Mouse (Mus musculus): Measurements from ENCODE around the gene Olfr733.

The Olfr733 gene

GRCm38 (mm10) chr14:50301422-50301821 is at the start of gene Olfr733:
TSS of gene Olfr733 (minus strand) at chr14:50301522.
- no peak for DNase-seq

- DNase-seq, result no peak
Measured at GRCm38 (mm10) chr14:50348796-50349195, 47.5 kb upstream of the Olfr733 start, which contains the start of gene Olfr735. TSS of gene Olfr735 (minus strand) at chr14:50348872.

GRCm38 (mm10) chr14:50326661-50327060 is 25.3 kb upstream of the Olfr733 start, which contains the start of gene Olfr734:
TSS of gene Olfr734 (minus strand) at chr14:50326761.
- DNase-seq, result no peak

- DNase-seq, result no peak
Measured at GRCm38 (mm10) chr14:50284106-50284505, 17.2 kb downstream of the Olfr733 start, which contains the start of gene Olfr732. TSS of gene Olfr732 (minus strand) at chr14:50284206.

Data from kidney, adult 9 months (tissue).